Mouse (Mus musculus) embryonic fibroblast, embryonic 13.5 days (primary cell): ENCODE measurements around the gene Olfr1393.

Experiments
- CTCF ChIP-seq: IDR thresholded peaks from 2 replicates; pipeline ENCODE4 v1.5.1; 2011; ENCODE audit warnings: mild to moderate bottlenecking, control low read depth, low read length, moderate library complexity, borderline replicate concordance; ENCODE audit not compliant: insufficient read depth
- POLR2A ChIP-seq: IDR thresholded peaks from 2 replicates; pipeline ENCODE4 v1.6.1; 2011; ENCODE audit warnings: low read depth, mild to moderate bottlenecking, control low read depth, low read length, moderate library complexity

DNA sequence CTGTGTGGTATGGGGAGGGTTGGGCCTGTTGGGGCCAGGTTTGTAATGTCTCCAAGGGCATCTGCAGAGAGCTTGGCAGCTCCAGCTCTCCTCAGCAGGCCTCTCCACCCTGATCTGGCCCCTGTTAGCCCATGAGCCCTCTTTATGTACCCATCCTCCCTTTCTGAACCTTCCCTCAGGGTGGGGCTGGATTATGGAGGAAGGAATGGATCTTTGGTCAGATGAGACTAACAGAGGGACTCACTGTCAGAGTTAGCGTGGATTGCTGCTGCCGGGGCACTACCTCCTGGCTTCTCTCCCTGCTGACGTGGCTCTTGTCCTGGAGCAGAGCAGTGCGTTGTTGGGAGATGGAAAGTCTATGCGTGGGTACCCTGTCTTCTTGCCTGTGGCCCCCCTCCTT, 15.8 kb upstream of the Olfr1393 start:
- no peak for TF ChIP-seq POLR2A
- TF ChIP-seq CTCF = no peak
